Mouse (Mus musculus): ENCODE measurements around the gene Sdc1.
A peak's percentile ranks its signal among the peaks of the same experiment; 100 is the strongest.

The Sdc1 gene

GRCm38 (mm10) chr12:8770946-8771843, at the start of gene Sdc1:
Gene Sdc1, plus strand, starts transcription at chr12:8771323.
- DNase-seq (ENCODE audit: low read depth, low spot score), result peak; percentile 90

- DNase-seq (ENCODE audit: low read depth, low spot score), result no peak
Measured at GRCm38 (mm10) chr12:8726890-8727289, 44.2 kb upstream of the Sdc1 start.

GRCm38 (mm10) chr12:8728739-8729138, 42.4 kb upstream of the Sdc1 start:
- DNase-seq (ENCODE audit: low read depth, low spot score), result no peak

- no peak for DNase-seq (ENCODE audit: low read depth, low spot score)
Measured at GRCm38 (mm10) chr12:8753654-8754053, 17.5 kb upstream of the Sdc1 start.

- no peak for DNase-seq (ENCODE audit: low read depth, low spot score)
Measured at GRCm38 (mm10) chr12:8754116-8754515, 17.0 kb upstream of the Sdc1 start.

GRCm38 (mm10) chr12:8758029-8758428, 13.1 kb upstream of the Sdc1 start:
- DNase-seq (ENCODE audit: low read depth, low spot score), result no peak

GRCm38 (mm10) chr12:8759115-8759514, 12.0 kb upstream of the Sdc1 start:
- DNase-seq (ENCODE audit: low read depth, low spot score), result no peak

GRCm38 (mm10) chr12:8759779-8760178, 11.3 kb upstream of the Sdc1 start:
- DNase-seq (ENCODE audit: low read depth, low spot score), result no peak

- DNase-seq (ENCODE audit: low read depth, low spot score), result no peak
Measured at GRCm38 (mm10) chr12:8760561-8760960, 10.6 kb upstream of the Sdc1 start.

GRCm38 (mm10) chr12:8761058-8761457, 10.1 kb upstream of the Sdc1 start:
- DNase-seq (ENCODE audit: low read depth, low spot score), result no peak

- DNase-seq (ENCODE audit: low read depth, low spot score), result no peak
Measured at GRCm38 (mm10) chr12:8762667-8763066, 8.5 kb upstream of the Sdc1 start.

GRCm38 (mm10) chr12:8764221-8764930, 6.7 kb upstream of the Sdc1 start:
- no peak for DNase-seq (ENCODE audit: low read depth, low spot score)

GRCm38 (mm10) chr12:8771844-8772380, 789 bp downstream of the Sdc1 start:
- DNase-seq (ENCODE audit: low read depth, low spot score), result peak; percentile 60

- peak; percentile 72 for DNase-seq (ENCODE audit: low read depth, low spot score)
Measured at GRCm38 (mm10) chr12:8772451-8773143, 1.5 kb downstream of the Sdc1 start.

GRCm38 (mm10) chr12:8773336-8773735, 2.2 kb downstream of the Sdc1 start:
- peak; percentile 17 for DNase-seq (ENCODE audit: low read depth, low spot score)

GRCm38 (mm10) chr12:8774183-8774582, 3.1 kb downstream of the Sdc1 start:
- DNase-seq (ENCODE audit: low read depth, low spot score), result no peak

- no peak for DNase-seq (ENCODE audit: low read depth, low spot score)
Measured at GRCm38 (mm10) chr12:8776206-8776605, 5.1 kb downstream of the Sdc1 start.

- no peak for DNase-seq (ENCODE audit: low read depth, low spot score)
Measured at GRCm38 (mm10) chr12:8776741-8777140, 5.6 kb downstream of the Sdc1 start.

- no peak for DNase-seq (ENCODE audit: low read depth, low spot score)
Measured at GRCm38 (mm10) chr12:8778106-8778505, 7.0 kb downstream of the Sdc1 start.

GRCm38 (mm10) chr12:8779851-8780250, 8.7 kb downstream of the Sdc1 start:
- DNase-seq (ENCODE audit: low read depth, low spot score), result no peak

- no peak for DNase-seq (ENCODE audit: low read depth, low spot score)
Measured at GRCm38 (mm10) chr12:8781121-8781520, 10.0 kb downstream of the Sdc1 start.

Measured in mesoderm, embryonic 11.5 days (tissue).